Mouse (Mus musculus): ENCODE results near the gene Cdkn2c.

DNA sequence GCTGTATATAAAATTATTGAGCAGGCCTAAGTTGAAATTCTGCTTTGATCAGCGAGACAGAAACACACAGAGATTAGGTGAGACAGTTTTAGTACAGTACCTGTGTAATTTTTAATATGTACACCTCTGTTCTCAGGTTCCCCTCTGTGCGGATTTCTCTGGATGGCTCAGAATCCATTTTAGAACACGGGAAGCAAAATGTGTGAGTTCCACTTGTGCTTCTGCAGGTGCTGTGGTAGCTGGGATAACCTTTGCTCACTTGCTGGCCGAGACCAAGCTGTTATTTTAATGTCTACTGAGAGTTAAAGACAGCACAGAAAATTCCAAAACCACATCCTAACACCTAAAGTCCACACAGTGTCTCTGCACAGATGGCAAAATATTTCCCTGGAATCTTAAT, 10.7 kb downstream of the Cdkn2c start:
- no peak for TF ChIP-seq CTCF (IDR thresholded peaks at IDR 0.05; ENCODE audit: low read depth)
- TF ChIP-seq EP300 (IDR thresholded peaks at IDR 0.05; ENCODE audit: low read depth), result no peak
